Mouse (Mus musculus) kidney, postnatal 14 days (tissue): Measurements from ENCODE around the gene Serhl.

Experiments
- DNase-seq: peaks from one replicate; pipeline ENCODE4 v3.0.0; 2022; ENCODE audit warnings: mixed read lengths

Serhl gene

DNA sequence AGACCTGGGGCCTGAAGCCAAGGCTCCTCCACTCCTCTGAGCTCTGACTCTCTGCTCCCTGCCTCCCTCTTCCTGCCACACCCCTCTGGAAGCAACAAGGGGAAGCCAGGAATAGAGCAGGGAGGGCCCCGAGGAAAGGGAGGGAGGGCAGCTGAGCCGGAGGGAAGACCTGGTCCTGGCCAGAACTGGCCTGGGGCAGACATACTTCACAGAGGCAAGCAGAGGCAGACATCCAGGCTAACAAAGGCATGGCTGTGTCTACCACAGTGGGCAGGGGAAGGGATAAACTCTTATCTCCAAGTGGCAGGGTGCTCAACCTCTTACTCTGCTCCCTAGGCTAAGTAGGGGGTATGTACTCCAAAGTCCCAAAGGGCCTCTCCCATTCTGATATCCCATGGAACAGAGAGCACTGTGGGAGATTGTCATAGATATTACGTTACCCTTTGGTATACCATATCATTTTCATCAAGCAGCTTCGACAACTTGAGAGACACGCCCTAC lies 75.7 kb downstream of the Serhl start:
- peak; percentile 66 for DNase-seq

DNA sequence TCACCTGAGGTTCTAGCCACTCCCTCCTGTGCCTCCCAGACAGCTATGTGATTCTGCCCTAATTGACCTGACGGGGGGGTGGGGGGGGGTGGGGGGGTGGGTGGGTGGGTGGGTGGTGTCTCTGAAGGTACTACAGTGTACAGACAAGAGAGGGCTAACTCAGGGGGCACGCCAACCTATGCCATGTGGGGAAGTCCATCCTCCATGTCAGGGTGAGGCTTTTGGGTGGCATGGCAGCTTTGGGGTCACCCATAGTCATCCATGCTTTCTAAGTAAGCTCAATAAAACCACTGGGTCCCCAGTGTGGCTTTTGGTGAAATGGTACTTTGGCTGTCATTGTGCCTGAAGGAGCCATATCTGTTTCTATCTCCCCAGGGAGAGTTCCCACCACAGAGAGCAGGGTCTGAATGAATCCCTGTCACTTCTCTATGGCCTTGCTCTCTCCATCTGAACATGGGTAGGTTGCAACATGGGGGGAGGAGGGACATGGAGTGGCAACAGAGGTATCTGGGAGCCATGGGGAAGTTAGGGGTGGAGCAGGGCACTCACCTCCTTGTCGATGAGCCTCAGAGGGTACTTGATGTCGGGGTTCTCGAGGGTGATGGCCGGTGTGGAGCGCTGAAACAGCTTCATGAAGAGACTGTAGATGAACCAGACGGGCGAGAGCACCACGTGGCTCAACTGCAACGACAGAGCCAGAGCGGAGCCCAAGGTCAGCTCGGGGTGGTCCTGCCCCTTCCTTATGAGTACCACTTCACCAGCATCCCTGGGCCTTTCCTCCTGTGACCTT lies 76.4 kb downstream of the Serhl start:
- no peak for DNase-seq
